Mouse (Mus musculus): ENCODE results near the gene Zfp945. TPM values are rescaled to one million over a fixed set of nuclear protein-coding genes. Genes with fewer than 3 reads are reported as not detected.
"Not testable (repeated sequence)": the region's sequence is repeated elsewhere in the genome, so short reads cannot be mapped to it uniquely, and the experiment has no call there.

Gene Zfp945
- 23.7 and 26.5 TPM in 2 replicates for polyA plus RNA-seq (2015; fragmentation: Nextera tagmentation; extraction: Ambion mirVana)

DNA sequence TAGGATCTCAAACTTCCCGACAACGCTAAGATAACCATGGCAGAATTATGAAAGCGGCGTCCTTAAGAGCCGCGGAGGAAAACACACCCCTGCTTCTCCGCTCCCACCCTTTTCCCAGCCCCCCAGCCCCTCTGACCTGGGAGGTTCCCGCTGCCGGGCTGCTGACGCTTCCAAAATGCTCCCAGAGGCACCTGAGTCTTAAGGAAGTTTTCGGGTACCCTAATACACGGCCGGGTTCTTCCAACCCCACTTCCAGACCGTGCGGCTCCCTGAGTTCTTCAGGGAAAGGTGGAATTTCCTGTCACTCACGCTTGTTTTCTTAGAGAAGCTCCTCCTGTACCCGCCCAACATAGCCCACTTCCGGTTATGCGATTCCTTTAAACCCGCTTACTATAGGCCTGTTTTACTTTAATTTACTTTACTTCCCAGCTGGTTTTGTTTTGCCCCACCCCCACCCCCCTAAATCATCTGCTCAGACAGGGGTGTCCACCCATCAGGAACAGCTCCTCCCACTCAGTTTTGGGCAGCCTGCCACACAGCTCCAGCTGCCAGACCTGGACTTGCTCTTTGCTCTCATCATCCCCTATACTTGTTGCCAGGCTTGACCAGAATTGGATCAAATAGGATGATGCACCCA is at the start of gene Zfp945:
Gene Zfp945, minus strand, starts transcription at position 290 of the 637 bp plus-strand sequence.
- H3K9me3 ChIP-seq, result no peaks in the 10 kb centered on the region
- H3K27ac ChIP-seq, result peak within 1 kb of the TSS; percentile 74
- 1% methylated on average over 20 of the region's 20 CpGs for WGBS
- peaks cover 11% of the 10 kb centered on the region for H3K4me1 ChIP-seq (replicated peaks)
- peak within 1 kb of the TSS; percentile 80 for H3K4me3 ChIP-seq (replicated peaks)
- peak within 1 kb of the TSS; percentile 82 for H3K9ac ChIP-seq (replicated peaks)
- peaks cover 17% of the 10 kb centered on the region for H3K36me3 ChIP-seq
- H3K27me3 ChIP-seq, result no peaks in the 10 kb centered on the region
- ATAC-seq, result peak; percentile 97
- peak within 1 kb of the TSS; percentile 72 for H3K4me2 ChIP-seq (replicated peaks)

DNA sequence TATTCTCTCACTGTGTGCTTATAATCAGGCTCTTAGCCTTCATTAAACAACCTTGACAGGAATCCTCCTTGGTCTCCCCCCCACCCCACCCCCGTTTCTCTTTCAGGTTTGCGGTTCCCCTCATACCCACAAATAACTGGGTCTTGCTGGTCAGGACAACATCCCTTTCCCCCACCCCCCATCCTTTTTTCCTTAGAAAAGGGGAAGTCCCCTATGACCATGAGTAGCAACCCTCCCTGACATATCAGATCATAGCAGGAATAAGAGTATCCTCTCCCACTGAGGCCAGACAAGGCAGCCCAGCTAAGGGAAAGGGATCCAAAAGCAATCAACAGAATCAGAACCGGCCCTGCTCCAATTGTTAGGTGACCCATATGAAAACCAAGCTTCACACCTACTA is 21.4 kb upstream of the Zfp945 start:
- Histone ChIP-seq H3K4me3 (replicated peaks) (no peak overlapping the region), H3K4me2 (replicated peaks) (no peak overlapping the region), H3K9ac (replicated peaks) (no peak overlapping the region), H3K27me3 (no peaks in the 10 kb centered on the region), H3K9me3 (peaks cover 12% of the 10 kb centered on the region; the same call in 1 of the 2 replicates), H3K27ac (no peak overlapping the region), H3K36me3 (no peaks in the 10 kb centered on the region), H3K4me1 (replicated peaks) (no peaks in the 10 kb centered on the region)
- ATAC-seq, result no peak
- 75% methylated on average over 3 of the region's 3 CpGs for WGBS

DNA sequence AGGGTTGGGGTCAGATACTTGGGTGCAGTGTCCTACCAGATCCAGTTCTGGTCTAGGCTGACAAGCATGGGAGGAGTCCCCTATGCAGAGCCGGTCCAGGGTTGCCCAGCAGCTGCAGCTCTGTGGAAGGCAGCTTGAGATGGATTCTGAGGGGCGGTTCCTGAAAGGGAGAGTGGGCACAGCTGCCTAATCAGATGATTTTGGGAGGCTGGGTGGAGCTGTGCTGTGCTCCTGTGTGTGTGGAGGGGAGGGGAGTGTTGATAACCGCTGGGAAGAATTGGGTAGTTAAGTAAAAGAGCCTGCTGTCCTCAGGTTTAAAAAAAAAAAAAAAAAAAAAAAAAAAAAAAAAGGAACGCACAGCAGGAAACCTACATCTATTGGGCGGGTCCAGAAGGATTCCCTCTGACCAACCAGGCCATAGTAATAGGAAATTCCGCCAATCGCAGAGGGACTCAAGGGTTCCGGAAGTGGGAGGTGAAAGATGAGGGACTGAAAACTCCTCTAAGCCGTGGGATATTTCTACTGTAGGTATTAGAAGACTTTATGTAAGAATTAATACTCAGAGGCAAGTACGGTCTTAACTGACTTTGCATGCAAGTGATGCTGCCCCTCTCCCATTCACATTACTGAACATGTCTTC is 17.2 kb upstream of the Zfp945 start:
- Histone ChIP-seq H3K36me3 (no peaks in the 10 kb centered on the region), H3K4me1 (replicated peaks) (no peaks in the 10 kb centered on the region), H3K27ac (no peak overlapping the region), H3K4me3 (replicated peaks) (no peak overlapping the region), H3K9ac (replicated peaks) (no peak overlapping the region), H3K4me2 (replicated peaks) (no peak overlapping the region), H3K9me3 (peaks cover 5% of the 10 kb centered on the region; the same call in 1 of the 2 replicates), H3K27me3 (no peaks in the 10 kb centered on the region)
- 64% methylated on average over 10 of the region's 10 CpGs for WGBS
- no peak for ATAC-seq

DNA sequence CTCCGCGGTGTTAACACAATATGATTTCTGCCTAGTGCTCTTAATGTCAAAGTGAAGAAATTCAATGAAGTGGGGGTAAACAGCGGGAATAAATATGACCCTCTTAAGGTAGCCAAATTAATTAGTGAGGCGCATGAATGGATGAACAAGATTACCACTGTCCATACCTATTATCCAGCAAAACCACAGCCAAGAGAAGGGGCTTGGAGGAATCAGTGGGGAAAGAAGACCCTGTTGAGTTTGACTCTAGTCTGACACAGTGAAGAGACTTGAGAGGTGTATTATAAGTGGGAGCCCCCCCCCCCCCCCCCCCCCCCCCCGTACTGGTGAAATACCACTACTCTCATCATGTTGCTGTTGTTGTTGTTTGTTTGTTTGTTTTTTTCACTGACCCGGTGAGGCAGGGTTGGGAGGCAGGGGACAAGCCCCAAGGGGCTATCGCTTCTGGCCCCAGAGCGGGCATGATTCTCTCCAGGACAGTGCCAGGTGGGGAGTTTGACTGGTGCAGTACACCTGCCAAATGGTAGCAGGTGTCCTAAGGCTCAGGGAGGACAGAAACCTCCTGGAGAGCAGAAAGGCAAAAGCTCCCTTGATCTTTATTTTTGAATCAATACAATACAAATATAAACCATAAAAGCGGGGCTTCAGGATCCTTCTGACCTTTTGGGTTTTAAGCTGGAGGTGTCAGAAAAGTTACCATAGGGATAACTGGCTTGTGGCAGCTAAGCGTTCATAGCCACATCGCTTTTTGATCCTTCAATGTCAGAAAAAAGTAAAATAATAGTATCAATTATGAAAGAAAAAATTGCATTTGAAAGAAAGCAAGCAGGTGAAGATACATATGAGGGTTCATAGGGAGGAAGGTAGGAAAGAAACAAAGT is 10.7 kb upstream of the Zfp945 start:
- no peak for ATAC-seq
- H3K9me3 ChIP-seq, result peaks cover 8% of the 10 kb centered on the region; the same call in 1 of the 2 replicates
- 95% methylated on average over 10 of the region's 11 CpGs for WGBS
- H3K27ac ChIP-seq, result no peak overlapping the region
- H3K36me3 ChIP-seq, result no peaks in the 10 kb centered on the region
- no peaks in the 10 kb centered on the region for H3K4me1 ChIP-seq (replicated peaks)
- no peak overlapping the region for H3K4me2 ChIP-seq (replicated peaks)
- H3K27me3 ChIP-seq, result no peaks in the 10 kb centered on the region
- no peak overlapping the region for H3K9ac ChIP-seq (replicated peaks)
- H3K4me3 ChIP-seq (replicated peaks), result no peak overlapping the region

DNA sequence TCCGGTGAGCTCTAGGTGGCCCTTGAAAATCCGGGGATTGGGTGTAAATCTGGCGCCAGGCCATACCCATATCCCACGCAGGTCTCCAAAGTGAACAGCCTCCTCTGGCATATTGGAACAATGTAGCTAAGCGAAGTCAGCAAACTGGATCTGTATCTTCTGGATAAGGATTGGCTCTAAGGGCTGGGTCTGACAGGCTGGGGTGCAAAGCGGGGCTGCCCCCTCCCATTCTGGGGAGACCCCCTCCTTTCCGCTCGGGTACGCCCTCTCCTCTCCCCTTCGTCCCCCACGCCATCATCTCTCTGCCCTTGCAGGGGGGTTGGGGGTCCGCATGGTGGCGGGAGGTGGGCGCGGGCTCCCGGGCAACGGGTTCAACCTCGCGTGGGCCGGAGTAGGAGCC is 9.4 kb upstream of the Zfp945 start:
- H3K4me1 ChIP-seq (replicated peaks), result no peaks in the 10 kb centered on the region
- H3K9me3 ChIP-seq, result peaks cover 8% of the 10 kb centered on the region; the same call in 1 of the 2 replicates
- no peak overlapping the region for H3K4me2 ChIP-seq (replicated peaks)
- 88% methylated on average over 20 of the region's 20 CpGs for WGBS
- H3K36me3 ChIP-seq, result no peaks in the 10 kb centered on the region
- ATAC-seq, result no peak
- H3K27me3 ChIP-seq, result no peaks in the 10 kb centered on the region
- H3K9ac ChIP-seq (replicated peaks), result no peak overlapping the region
- H3K4me3 ChIP-seq (replicated peaks), result no peak overlapping the region
- no peak overlapping the region for H3K27ac ChIP-seq

DNA sequence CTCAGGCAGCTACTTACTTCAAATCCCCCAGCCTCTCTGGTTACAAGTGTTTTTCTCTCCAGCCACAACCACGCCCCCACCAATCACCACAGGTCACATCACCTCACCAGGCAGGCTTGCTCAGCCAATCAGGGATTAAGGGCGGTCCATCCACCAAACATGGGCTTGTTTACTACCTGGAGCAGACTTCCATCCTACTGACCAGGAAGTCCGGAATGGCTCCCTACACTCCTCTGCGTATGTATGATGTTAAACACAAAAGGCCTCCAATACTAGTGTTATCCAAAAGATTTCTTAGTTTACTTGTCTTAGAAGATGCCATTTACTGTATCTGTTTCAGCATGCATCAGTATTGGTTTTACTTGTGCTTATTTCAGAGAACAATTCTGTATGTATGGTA is 8.6 kb upstream of the Zfp945 start:
- not testable (repeated sequence) for H3K4me3 ChIP-seq (replicated peaks); H3K27me3 ChIP-seq; H3K4me2 ChIP-seq (replicated peaks); H3K9ac ChIP-seq (replicated peaks); ATAC-seq; H3K36me3 ChIP-seq; H3K9me3 ChIP-seq; H3K27ac ChIP-seq; H3K4me1 ChIP-seq (replicated peaks)
- WGBS, result 93% methylated on average over 4 of the region's 4 CpGs

DNA sequence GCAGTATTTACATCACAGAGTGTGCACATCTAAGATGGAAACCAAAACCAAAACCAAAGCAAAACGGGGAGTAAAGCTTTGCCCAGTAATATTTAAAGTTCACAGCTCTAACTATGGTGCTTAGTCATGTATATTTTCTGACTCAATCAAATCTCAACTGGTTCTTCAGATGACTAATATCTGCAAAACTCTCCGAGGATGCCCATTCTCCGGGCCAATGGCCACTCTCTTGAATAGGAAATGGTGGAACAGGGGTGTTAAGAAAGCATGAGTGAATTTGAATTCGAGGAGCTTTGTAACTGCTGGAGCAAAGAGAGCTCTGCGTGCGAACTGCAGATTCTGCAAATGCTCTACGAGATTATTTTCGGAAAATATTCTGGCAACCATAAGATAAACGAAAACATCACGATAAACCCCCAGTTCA is 501 bp downstream of the Zfp945 start:
- WGBS, result 4% methylated on average over 10 of the region's 10 CpGs
- Histone ChIP-seq H3K9me3 (no peaks in the 10 kb centered on the region), H3K4me3 (replicated peaks) (peak overlapping the region; percentile 80), H3K36me3 (peaks cover 21% of the 10 kb centered on the region), H3K27me3 (no peaks in the 10 kb centered on the region), H3K27ac (peak overlapping the region; percentile 74), H3K9ac (replicated peaks) (peak overlapping the region; percentile 82), H3K4me2 (replicated peaks) (peak overlapping the region; percentile 72), H3K4me1 (replicated peaks) (peaks cover 11% of the 10 kb centered on the region)
- peak; percentile 56 for ATAC-seq

DNA sequence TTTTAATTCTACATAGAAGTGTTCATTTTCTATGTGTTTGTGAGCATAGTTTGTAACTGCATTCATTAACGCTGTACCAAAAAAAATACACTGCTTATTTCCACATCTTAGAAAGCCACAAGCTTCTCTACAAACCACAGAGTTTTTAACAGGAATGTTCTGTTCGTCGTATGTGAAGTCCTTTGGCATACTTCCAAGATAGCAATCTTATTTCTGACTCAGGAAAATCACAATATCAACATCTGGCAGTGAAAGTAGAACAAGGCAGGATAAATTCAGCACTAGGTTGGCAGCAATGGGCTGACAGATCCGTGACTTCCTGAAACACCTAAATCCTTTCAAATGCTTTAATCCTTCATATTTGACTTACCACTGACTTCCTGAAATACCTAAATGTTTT is 45.8 kb downstream of the Zfp945 start:
- Histone ChIP-seq H3K4me1 (replicated peaks) (peaks cover 7% of the 10 kb centered on the region), H3K4me2 (replicated peaks) (no peak overlapping the region), H3K9me3 (no peaks in the 10 kb centered on the region), H3K4me3 (replicated peaks) (no peak overlapping the region), H3K27ac (no peak overlapping the region), H3K27me3 (no peaks in the 10 kb centered on the region), H3K9ac (replicated peaks) (no peak overlapping the region), H3K36me3 (no peaks in the 10 kb centered on the region)
- whole genome bisulfite sequencing, result 84% methylated on average over 4 of the region's 4 CpGs
- no peak for ATAC-seq

DNA sequence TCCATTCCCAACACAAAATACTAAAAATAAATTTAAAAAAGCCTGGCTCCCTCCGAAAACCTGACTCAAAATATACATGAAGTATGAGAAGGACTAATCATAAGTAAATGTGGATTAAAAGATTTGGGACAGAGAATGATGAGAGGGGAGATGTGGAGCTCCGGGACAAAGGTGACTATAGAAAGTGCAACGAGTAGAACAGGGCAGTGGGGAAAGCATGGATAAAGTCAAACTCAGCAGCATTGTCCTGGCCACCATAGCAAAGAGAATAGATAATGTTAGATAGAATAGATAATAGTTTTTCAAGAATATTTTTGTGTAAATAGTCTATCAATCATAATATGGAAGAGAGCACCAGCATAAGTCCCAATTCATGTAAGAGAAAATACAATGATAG is 48.7 kb downstream of the Zfp945 start:
- Histone ChIP-seq H3K4me3 (replicated peaks) (peak overlapping the region; percentile 73), H3K27ac (peak overlapping the region; percentile 97), H3K4me2 (replicated peaks) (peak overlapping the region; percentile 52), H3K9me3 (no peaks in the 10 kb centered on the region), H3K9ac (replicated peaks) (peak overlapping the region; percentile 82), H3K36me3 (peaks cover 16% of the 10 kb centered on the region), H3K4me1 (replicated peaks) (peaks cover 14% of the 10 kb centered on the region), H3K27me3 (no peaks in the 10 kb centered on the region)
- 69% methylated on average over 3 of the region's 3 CpGs for WGBS
- 0 out of 2 replicates have a peak, but pooled peaks have one; percentile 57 for ATAC-seq

DNA sequence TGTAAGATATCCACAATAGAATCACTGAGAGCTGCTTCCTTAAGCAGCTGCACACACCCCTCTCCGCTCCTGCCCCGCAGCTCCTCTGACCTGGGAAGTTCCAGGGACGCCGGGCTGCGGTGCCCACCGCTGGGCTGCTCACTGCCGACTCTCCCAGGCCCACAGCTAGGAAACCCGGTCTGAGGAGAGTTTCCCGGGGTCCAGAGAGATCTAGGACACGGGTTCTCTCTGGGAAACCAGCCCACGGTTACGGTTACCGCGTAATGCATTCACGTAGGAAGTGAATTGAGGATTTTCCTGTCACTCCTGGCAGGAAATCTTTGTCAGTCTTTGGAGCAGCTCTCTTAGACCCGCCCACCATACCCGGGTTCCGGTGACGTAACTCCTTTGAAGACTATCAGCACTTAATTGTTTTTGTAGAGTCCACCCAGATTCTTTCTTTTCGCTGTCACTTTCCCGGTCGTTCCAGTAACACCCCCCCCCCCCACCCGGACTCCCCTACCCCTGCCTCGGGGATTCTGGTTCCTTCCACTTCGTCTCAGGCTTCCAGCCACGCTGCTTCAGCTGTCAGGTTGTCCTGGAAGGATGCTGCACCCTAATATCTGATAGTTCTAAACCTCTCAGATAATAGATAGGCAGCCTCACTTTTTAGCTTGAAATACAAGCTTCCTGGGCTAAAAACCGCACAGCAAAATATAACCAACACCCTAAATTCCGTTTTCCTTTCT is 49.3 kb downstream of the Zfp945 start:
- peak; percentile 96 for ATAC-seq
- Histone ChIP-seq H3K36me3 (peaks cover 16% of the 10 kb centered on the region), H3K9me3 (no peaks in the 10 kb centered on the region), H3K4me1 (replicated peaks) (peaks cover 14% of the 10 kb centered on the region), H3K4me3 (replicated peaks) (peak overlapping the region; percentile 73), H3K9ac (replicated peaks) (peak overlapping the region; percentile 82), H3K4me2 (replicated peaks) (peak overlapping the region; percentile 52), H3K27ac (peak overlapping the region; percentile 97), H3K27me3 (no peaks in the 10 kb centered on the region)
- WGBS, result 1% methylated on average over 28 of the region's 28 CpGs

DNA sequence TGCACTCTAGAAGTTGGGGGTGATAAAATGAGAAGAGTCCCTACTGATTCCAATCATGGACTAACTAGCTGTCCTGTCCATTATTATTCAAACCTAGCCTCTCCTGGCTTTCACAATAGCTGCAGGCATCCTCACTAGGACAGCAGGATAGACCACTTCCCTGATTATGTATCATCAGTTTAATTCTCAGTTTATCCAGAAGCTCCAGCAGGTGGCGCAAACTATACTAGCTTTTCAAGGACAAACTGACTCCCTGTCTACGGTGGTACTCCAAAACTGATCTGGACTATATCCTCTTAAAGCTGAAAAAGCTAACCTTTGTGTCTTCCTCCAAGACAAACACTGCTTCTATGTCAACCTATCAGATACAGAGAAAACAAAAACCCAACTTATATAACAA is 67.2 kb downstream of the Zfp945 start:
- Histone ChIP-seq H3K4me1 (replicated peaks) (no peaks in the 10 kb centered on the region), H3K9ac (replicated peaks) (no peak overlapping the region), H3K4me3 (replicated peaks) (no peak overlapping the region), H3K36me3 (peaks cover 41% of the 10 kb centered on the region), H3K9me3 (peaks cover 30% of the 10 kb centered on the region), H3K27ac (no peak overlapping the region), H3K27me3 (no peaks in the 10 kb centered on the region), H3K4me2 (replicated peaks) (no peak overlapping the region)
- WGBS, result 69% methylated on average over 2 of the region's 2 CpGs
- ATAC-seq, result no peak
